Mouse (Mus musculus) urinary bladder, postnatal 25 days (tissue): Measurements from ENCODE around the gene Ppard.

Source experiments
- DNase-seq: peaks from one replicate; pipeline ENCODE4 v3.0.0; 2022; ENCODE audit warnings: low spot score

Gene Ppard

GRCm38 (mm10) chr17:28283199-28283598, 50.7 kb downstream of the Ppard start:
- DNase-seq: no peak

DNA sequence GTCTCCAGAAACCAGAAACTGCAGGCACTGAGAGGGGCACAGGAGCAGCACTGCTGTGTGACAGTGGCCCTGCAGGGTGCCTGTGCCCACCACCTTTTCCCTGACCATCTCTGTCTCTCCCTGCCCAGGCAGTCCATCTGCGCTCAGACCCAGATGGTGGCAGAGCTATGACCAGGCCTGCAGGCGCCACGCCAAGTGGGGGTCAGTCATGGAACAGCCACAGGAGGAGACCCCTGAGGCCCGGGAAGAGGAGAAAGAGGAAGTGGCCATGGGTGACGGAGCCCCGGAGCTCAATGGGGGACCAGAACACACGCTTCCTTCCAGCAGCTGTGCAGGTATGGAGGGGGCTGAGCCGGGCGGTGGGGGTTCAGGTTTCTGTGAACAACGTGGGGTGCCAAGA, 53.6 kb downstream of the Ppard start:
- DNase-seq: no peak

- DNase-seq: no peak
These were observed 54.5 kb downstream of the Ppard start for GRCm38 (mm10) chr17:28286964-28287363.

DNA sequence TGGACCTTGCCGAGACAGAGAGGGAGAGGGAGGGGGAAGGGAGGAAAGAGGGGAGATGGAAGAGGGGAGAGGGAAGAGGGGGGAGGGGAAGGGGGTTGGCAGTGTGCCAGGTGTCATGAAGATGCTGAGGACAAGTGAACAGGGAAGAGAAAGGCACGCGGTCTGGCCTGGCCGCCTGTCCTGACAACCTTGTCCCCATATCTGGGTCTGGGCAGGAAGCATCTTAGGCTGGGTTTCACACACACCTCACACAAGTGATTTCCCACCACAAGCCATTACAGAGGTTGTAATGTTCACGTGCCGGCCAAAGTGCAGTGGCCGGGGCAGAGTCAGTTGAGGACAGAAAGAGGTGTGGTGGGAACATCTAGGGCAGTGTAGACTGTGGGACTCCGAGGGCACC, 55.1 kb downstream of the Ppard start:
- DNase-seq: no peak

- DNase-seq: no peak
These were observed 55.5 kb downstream of the Ppard start for GRCm38 (mm10) chr17:28287980-28288379.

DNA sequence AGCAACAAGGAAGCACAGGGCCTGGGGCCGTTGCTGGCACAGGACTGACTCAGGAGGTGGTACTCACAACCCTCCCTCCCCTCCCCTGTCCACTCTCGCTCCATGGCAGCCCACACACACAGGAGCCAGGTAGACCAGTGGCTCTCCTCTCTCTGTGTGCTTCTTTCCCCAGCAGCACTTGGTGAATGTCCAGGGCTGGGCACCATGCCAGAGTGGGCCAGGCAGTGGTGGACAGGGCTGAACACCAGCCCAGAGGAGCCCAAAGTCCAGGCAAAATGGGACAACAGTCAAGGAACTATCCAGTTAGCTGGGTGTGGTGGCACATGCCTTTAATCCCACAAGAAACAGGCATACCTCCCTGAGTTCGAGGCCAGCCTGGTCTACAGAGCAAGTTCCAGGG, 57.8 kb downstream of the Ppard start:
- peak; percentile 62 for DNase-seq

- no peak for DNase-seq
These were observed 58.2 kb downstream of the Ppard start for GRCm38 (mm10) chr17:28290671-28291070.

DNA sequence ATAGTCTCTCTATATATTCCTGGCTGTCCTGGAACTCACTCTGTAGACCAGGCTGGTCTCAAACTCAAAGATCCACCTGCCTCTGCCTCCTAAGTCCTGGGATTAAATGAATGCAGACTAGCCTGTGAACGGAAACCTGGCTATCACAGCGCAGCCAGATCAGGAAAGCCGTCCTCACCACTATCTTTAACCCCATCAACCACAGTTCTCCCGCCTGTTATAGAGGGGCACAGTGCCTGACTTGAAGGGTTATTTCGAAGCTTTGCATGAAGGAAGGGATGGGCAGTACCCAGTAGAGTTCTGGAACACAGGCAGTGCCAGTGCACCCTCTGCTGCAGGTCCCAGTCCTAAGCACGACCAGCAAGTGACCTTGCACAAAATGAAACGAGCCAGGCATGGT, 58.8 kb downstream of the Ppard start:
- DNase-seq: no peak

DNA sequence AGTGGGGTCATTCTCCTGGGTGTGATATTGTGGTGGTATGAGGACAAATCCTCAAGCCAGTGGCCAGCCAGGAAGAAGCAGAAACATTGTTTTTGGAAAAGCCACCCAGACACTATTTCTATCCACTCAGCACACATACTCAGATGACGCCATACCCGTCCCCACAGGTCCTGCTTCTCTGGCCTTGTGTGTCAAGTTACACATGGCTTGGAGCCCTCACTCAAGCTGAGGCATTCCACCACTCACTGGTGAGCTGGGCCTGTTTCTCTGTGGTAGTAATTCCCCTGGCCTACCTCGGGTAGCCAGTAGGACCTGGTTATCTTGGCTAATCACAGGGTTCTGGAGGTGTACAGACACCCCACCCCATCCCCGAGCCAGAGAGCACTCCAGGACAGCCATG, 61.2 kb downstream of the Ppard start:
- no peak for DNase-seq

GRCm38 (mm10) chr17:28294449-28295333, 62.2 kb downstream of the Ppard start:
- DNase-seq: no peak

DNA sequence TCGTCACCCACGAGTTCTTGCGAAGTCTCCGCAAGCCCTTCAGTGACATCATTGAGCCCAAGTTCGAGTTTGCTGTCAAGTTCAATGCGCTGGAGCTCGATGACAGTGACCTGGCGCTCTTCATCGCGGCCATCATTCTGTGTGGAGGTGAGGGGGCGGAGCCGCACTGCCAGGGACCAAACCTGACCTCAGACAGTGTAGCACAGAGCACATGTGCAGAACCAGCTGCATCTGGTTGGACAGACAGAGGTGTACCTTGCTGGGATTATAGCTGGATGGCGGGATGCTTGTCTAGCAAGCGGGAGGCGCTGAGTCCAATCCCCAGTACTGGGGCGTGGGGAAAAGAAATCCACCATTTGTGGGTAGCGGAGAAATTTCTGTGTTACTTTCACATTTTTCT, 66.4 kb downstream of the Ppard start:
- DNase-seq: no peak

GRCm38 (mm10) chr17:28299669-28300320, 67.3 kb downstream of the Ppard start:
- no peak for DNase-seq

DNA sequence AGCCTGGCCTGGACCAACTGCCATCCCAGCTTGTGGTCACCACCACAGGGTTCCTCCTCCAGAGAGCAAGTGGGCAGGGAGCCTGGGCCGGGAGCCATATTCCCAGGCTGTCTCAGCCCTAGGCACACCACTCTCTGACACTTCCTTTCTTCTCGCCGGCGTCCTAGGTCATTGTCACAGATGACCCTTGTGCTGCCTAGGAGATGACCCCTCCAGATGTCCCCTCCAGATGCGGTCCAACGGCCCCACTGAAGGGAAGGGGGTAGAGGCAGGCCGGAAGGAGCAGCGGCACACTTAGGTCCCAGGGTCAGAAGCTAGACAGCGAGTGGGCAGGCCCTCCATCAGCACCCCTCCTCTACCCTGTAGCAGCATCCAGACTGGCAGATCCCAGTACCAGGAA, 67.8 kb downstream of the Ppard start:
- no peak for DNase-seq

- no peak for DNase-seq
These were observed 68.3 kb downstream of the Ppard start for GRCm38 (mm10) chr17:28300850-28301249.

DNA sequence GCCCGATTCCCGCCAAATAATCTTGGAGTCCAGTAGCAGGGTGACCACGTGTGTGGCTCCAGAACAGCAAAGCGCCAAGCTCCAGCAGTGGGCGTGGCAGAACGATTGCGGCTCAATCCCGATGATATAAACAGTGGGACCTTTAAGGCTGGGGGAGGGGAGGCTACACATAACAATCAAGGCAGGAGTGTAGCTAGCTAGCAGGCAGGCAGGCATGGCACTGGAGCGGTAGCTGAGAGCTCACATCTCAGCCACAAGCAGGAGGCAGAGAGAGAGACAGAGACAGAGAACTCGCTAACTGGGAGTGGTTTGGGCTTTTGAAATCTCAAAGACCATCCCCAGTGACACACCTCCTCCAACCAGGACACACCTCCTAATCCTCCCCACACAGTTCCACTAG, 72.7 kb downstream of the Ppard start:
- no peak for DNase-seq

- DNase-seq: peak; percentile 86
These were observed 76.0 kb downstream of the Ppard start for GRCm38 (mm10) chr17:28308297-28309195.

DNA sequence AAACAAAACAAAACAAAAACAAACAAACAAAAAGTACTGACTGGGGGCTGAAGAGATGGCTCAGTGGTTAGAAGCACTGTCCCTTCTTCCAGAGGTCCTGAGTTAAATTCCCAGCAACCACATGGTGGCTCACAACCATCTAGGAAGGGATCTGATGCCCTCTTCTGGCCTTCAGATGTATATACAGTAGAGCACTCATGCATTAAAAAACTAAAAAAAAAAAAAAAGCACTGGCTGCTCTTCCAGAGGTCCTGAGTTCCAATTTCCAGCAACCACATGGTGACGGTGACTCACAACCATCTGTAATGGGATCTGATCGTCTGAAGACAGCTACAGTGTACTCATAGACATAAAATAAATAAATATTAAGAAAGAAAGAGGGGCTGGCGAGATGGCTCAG, 78.3 kb downstream of the Ppard start:
- no peak for DNase-seq

DNA sequence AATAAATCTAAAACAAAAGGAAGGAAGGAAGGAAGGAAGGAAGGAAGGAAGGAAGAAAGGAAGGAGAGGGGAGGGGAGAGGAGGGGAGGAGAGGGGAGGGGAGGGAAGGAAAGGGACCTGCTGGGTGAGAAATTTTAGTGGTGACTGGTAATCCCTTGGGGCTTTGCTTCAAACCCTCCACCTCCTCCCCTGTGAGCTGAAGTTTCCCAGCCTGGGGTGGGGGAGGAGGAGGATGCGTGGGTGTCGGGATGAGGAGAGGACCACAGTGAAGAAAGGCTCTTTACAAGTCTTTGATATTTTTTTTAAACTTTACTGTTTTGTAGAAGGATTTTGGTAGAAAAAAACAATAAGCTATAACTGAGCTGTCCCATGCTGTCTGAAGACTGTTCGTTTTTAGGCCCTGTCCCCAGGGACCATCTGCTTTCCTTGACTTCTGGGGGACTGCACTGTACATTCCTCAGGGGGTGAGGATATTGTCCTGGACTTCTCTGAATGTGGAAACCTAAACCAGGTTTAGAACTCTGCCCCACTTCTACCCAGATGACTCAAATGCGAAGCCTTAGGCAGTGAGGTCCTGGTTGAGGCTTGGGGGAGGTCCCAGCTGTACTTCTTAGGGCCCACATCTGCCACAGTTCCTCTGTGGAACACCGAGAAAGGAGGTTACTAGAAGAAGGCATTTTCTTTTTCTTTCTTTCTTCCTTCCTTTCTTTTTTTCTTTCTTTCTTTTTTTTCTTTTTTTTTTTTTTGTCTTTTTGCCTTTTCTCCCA, 79.0 kb downstream of the Ppard start:
- no peak for DNase-seq

DNA sequence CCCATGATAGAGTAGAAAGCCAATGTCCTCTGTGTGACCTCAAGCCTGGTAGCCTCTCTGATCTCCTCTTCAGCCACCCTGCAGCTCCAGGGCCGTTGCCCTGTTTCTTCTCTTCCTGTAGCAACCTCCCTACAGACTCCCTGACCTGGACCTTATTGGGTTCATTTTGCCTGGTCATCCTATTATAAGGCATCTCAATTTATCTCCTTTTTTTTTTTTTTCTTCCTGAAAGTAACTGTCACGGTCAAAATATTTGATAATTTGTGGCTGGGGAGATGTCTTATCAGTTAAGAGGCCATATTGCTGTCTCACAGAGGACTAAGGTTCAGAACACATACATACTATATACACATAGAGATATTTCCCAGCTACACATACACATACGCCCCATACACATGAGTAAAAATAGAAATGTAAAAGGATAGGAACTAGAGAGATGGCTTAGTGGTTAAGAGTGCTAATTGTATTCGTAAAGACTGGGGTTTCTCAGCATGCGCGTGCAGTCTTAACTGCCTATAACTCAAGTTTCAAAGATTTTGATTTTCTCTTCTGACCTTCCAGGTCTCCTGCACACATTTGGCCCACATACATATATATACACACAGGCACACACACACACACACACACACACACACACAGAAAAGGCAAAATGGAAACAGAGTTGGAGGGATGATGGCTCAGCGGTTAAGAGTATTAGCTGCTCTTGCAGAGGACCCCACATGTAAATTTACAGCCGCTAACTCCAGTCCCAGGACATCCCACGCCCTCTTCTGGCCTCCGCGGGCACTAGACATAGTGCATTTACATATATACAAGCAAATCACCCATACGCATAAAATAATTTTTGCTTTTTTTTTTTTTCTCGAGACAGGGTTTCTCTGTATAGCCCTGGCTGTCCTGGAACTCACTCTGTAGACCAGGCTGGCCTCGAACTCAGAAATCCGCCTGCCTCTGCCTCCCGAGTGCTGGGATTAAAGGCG, 80.0 kb downstream of the Ppard start:
- DNase-seq: no peak

DNA sequence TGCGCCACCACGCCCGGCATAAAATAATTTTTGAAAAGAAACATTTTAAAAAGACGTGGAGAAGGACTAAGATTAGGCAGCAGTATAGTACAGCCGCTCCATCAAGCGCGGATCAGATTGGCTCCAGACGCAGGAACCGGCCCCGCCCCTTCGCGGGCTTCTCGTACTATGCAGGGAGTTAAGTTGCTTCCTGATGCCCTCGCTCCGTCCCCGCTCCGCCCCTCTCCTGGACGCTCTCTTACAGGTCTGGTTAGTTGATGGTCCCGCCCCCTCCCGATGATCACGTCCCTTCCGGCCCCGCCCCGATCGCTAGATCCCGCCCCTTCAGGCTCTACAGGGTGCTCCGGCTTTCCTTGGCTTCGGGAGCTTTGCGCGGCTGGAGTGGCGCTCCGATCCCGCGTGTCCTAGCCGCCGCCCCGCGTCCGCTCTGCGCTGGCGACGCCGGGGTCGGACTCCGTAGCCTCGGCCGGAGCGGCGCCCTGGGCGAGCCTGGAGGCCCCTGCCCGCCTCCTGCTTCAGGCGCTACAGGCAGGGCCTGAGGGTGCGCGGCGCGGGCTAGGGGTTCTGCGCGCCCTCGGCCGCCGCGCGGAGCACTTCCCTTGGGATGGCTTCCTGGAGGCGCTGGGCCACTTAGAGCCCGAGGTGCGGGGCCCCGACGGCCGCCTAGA, 80.8 kb downstream of the Ppard start, which contains the start of gene Fance:
Gene Fance (plus strand): TSS at position 308 of the 668 bp plus-strand sequence.
- peak; percentile 88 for DNase-seq
